Mouse (Mus musculus): ENCODE measurements around the gene Scaf1.

The Scaf1 gene

DNA sequence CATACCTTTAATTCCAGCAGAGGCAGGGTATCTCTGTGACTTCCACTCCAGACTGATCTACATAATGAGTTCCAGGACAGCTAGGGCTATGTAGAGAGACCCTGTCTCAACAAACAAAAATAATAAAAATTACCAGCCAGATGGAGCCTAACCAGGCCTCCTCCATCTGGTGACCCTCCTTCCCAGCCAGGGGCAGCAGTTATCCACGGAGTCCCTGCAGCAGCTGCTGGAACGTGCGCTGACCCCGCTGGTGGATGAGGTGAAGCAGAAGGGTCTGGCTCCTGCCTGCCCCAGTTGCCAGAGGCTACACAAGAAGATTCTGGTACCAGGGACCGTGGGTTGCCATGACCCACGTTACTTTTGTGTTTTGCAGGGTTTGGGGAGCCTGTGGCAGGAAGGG lies 59.9 kb downstream of the Scaf1 start:
- DNase-seq (ENCODE audit: low read depth, low spot score), result no peak

DNA sequence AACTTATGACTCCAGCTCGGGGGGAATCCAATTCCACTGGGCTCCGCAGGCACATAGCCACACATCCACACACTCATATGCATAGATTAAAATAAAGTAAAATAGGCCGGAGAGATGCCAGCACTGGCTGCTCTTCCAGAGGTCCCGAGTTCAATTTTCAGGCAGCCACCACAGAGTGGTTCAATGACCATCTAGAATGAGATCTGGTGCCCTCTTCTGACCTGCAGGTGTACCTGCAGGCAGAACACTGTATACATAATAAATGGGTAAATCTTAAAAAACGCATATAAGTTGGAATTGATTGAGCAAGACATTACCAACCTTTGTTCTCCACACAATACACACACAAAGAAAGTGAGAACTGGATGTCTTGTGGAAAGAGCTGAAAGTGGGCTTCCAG lies 60.5 kb downstream of the Scaf1 start:
- peak; percentile 44 for DNase-seq (ENCODE audit: low read depth, low spot score)

DNA sequence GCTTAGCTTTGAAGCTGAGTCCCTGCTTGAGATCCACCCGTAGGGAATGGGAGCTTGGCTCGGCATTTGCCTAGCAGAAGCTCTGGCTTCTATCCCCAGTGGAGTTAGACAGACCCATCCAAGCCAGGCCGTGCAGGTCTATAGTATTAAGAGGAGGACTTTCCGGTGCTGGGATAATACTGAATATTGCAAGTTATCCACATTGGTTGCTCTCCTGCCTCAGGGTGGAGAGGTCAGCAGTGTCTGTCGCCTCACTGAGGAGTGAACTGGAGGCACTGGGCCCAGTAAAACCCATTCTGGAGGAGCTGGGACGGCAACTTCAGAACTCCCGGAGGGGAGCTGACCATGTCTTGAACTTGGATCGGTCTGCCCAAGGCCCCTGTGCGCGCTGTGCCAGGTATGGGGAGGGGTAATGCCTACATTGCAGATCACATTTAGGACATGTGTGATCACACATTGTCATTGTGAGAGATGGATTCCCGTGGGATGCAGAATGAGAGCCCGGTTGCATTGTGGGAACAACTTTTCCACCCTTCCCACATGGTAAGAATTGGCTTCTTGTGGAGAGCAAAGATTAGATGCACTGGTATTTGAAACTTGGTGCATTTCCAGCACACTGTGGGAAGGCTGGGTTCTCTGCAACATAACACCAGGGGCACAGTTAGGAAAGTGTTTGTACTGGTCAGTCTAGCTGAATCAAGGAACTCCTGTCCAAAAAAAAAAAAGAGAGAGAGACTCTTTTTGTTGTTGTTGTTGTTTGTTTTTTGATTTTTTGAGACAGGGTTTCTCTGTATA lies 61.9 kb downstream of the Scaf1 start:
- DNase-seq (ENCODE audit: low read depth, low spot score), result peak; percentile 52

DNA sequence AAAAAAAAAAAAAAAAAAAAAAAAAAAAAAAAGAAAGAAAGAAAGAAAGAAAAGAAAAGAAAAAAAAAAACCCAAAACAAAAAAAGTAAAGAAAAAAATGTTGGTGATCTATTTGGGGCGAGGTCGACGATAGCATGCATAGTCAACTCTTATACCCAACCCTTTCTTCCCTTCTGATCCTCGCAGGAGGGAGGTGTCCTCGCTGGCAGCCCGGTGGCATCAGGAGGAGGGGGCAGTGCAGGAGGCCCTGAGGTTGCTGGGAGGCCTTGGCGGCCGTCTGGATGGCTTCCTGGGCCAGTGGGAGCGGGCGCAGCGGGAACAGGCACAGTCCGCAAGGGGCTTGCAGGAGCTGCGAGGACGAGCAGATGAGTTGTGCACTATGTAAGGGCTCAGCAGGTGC lies 62.6 kb downstream of the Scaf1 start:
- DNase-seq (ENCODE audit: low read depth, low spot score), result no peak

Measured in 3T3-L1 (cell line).